Mouse (Mus musculus) kidney, adult 11 months (tissue): ENCODE measurements around the gene Hoxc10.
A peak's percentile ranks its signal among the peaks of the same experiment; 100 is the strongest.

Experiments used
- DNase-seq: peaks from one replicate; pipeline ENCODE4 v3.0.0; 2022

The Hoxc10 gene

DNA sequence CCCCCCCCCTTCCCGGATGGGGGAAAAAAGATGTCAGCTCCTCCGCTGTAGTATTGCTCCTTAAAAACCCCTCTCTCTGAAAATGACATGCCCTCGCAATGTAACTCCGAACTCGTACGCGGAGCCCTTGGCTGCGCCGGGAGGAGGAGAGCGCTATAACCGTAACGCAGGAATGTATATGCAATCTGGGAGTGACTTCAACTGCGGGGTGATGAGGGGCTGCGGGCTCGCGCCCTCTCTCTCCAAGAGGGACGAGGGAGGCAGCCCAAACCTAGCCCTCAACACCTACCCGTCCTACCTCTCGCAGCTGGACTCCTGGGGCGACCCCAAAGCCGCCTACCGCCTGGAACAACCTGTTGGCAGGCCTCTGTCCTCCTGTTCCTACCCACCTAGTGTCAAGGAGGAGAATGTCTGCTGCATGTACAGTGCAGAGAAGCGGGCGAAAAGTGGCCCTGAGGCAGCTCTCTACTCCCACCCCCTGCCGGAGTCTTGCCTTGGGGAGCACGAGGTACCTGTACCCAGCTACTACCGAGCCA is at the start of gene Hoxc10:
Gene Hoxc10, plus strand, starts transcription at position 21 of the 536 bp plus-strand sequence.
- no peak for DNase-seq

- no peak for DNase-seq
Measured at GRCm38 (mm10) chr15:102917972-102918572, 48.5 kb upstream of the Hoxc10 start.

DNA sequence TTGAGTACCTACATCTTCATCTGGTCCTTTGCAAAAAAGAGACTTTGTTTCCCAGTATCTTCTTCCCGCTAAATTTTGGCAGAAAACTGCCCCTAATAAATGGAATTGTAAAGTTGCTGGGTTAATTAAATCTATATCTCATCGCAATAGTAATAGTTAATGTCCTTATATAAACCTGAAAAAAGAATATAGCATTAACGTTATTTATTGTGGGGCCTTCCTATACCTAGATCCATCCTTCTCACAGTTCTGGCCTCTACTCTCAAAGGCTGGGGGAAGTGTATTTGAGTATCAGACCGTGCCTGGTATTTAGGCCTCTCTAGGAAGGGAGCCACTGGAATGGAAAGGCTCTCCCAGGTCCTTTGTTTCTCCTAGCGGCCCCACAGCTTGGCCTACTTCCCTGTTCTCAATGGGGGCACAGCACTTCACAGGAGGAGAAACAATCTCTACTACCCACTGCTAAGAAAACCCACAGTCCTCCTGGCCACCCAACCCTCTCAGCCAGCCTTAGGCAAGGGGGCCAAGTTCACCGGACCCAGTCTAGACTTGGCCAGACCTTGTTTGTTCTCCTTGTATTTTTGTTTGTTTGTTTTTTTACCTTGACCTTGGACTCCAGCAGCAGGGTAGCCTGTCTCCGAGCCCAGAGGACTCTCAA is 47.9 kb upstream of the Hoxc10 start:
- DNase-seq, result no peak

DNA sequence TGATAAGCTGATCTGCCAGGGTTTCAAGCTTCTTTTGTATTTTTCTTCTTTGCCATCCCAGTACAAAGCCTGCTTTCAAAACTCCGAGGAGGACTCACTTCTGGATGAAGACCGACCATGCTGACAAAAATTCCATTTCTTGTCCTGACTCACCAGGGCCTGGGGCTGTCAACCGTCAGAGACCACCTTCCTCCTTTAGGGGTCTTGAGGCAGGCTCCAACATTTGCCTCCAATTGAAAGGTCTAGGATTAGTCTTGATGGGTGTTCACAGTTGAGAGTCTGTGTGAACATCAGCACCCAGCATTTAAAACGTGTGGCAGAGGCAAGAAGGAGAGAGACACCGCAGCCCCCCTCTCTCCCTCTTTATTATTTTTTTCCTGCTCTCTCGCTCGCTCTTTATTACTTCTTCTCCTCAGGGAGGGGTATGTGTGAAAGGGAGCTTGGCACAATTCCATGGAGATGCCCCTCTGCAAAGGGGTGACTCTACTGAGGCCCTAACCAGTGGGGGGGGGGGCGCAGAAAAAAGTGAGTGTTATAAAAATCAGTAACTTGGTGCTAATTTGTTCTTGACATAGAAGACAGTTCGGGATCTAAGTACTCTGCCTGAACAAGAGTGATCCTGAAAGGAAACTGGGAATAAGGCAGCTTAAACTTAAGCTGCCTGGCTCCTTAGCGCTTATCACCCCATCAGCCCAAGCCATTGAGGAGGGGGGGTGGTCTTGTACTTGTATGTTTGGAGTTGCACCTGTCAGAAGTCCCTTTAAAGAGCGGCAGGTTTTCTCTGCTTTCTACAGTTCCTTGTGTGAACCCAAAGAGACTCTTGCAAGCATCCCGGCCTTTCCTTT is 47.0 kb upstream of the Hoxc10 start:
- DNase-seq, result no peak

GRCm38 (mm10) chr15:102920619-102921018 is 46.0 kb upstream of the Hoxc10 start:
- DNase-seq, result peak; percentile 54

DNA sequence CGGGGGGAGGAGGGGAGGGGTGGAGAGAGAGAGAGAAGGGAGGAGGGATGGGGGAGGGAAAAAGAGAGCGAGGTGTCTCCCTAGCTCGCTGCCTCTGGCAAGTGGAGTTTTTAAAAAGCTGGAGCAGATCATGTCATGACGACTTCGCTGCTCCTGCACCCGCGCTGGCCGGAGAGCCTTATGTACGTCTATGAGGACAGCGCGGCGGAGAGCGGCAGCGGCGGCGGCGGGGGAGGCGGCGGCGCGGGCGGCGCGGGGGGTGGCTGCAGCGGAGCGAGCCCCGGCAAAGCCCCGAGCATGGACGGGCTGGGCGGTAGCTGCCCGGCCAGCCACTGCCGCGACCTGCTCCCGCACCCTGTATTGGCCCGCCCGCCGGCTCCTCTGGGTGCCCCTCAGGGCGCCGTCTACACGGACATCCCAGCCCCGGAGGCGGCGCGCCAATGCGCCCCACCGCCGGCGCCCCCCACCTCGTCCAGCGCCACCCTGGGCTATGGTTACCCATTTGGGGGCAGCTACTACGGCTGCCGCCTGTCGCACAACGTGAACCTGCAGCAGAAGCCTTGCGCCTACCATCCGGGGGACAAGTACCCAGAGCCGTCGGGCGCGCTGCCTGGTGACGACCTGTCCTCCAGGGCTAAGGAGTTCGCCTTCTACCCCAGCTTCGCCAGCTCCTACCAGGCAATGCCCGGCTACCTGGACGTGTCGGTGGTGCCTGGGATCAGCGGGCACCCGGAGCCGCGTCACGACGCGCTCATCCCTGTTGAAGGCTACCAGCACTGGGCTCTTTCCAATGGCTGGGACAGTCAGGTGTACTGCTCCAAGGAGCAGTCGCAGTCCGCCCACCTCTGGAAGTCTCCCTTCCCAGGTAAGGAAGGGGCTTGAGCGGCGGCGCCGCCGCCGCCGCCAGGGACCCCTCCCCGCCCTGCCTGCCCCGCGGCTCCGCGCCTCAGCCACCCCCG is 45.3 kb upstream of the Hoxc10 start, which contains the start of gene Hoxc13:
Gene Hoxc13, plus strand, starts transcription at position 51 of the 959 bp plus-strand sequence.
- no peak for DNase-seq

DNA sequence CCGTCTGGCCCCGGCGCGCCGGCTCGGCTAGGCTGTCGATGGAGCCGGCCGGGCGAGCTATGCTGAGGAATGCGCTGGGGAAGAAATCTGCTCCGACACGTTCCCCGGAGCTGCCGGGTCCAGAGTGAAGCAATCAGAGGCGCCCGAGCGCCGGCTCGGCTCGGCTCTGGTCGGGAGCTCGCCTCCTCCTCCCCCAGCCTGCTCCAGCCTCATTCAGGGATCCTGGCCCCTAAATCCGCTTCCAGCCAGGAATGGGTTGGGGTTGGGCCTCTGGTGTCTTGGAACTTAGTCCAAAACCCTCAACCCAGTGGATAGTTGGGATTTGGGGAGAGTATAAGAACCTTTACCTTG is 44.6 kb upstream of the Hoxc10 start:
- no peak for DNase-seq

DNA sequence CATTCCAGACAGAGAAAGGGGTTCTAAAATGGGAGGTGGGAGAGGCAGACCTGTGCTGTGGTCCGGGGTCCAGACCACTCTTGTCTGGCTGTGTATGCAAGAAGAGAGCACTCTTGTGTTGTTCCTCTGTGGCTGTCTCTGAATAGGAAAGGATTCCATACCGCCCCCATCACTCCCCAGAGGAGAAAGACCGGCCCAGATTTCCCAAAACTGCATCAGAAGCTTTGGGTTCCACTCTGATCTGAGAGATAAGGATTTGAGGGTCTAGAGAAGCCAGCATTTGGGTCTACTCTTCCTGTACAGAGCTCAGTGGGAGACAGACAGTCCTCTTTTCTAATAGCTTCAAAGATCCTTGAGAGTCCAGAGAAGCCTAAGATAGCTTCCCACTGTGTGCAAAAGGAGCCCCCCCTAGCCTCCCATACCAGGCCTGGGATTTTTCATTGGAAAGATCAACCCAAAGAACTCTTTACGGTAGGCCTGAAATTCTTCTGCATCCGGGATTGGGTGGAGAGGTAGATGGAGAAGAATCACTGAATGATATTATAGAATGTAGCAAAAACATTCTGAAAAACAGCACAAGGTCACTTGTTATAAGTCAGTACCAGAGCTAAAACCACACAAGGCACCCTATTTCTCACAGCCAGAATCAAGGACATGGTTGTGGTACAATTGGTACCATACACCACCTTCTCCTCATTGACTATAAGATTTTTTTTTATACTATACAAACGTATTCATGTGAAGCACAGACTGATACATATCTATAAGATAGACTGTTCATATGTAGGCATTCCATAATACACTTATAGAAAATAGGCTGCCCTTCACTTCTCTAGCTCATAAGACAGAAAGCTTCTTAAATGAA is 43.7 kb upstream of the Hoxc10 start:
- no peak for DNase-seq

DNA sequence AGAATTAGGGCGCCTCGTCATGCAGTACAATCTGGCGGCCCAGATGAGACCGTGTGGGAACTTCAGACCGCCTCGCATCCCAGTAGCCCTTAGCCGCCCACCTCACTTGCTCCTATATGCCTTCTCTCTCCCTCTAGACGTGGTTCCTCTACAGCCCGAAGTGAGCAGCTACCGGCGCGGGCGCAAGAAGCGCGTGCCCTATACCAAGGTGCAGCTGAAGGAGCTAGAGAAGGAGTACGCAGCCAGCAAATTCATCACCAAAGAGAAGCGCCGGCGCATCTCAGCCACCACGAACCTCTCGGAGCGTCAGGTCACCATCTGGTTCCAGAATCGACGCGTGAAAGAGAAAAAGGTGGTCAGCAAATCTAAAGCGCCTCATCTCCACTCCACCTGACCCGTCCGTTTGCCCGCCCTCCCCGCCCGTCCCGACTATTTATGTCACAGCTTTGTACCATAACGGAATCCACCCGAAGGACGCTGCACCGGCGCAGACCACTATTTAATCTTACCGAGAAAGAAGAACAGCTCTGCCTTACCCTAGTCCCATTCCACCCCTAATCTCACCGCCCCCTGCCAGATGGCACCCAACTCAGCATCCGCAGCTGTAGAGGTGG is 39.5 kb upstream of the Hoxc10 start:
- DNase-seq, result no peak

- DNase-seq, result no peak
Measured at GRCm38 (mm10) chr15:102931706-102932358, 34.8 kb upstream of the Hoxc10 start.

- DNase-seq, result no peak
Measured at GRCm38 (mm10) chr15:102934438-102934837, 32.2 kb upstream of the Hoxc10 start.

- DNase-seq, result no peak
Measured at GRCm38 (mm10) chr15:102934897-102935296, 31.7 kb upstream of the Hoxc10 start.

GRCm38 (mm10) chr15:102936279-102936972 is 30.2 kb upstream of the Hoxc10 start, which contains the start of gene Hoxc12:
TSS of gene Hoxc12 (plus strand) at chr15:102936757.
- no peak for DNase-seq

GRCm38 (mm10) chr15:102937036-102937666 is 29.4 kb upstream of the Hoxc10 start:
- DNase-seq, result no peak

GRCm38 (mm10) chr15:102939256-102940155 is 27.1 kb upstream of the Hoxc10 start:
- DNase-seq, result no peak

DNA sequence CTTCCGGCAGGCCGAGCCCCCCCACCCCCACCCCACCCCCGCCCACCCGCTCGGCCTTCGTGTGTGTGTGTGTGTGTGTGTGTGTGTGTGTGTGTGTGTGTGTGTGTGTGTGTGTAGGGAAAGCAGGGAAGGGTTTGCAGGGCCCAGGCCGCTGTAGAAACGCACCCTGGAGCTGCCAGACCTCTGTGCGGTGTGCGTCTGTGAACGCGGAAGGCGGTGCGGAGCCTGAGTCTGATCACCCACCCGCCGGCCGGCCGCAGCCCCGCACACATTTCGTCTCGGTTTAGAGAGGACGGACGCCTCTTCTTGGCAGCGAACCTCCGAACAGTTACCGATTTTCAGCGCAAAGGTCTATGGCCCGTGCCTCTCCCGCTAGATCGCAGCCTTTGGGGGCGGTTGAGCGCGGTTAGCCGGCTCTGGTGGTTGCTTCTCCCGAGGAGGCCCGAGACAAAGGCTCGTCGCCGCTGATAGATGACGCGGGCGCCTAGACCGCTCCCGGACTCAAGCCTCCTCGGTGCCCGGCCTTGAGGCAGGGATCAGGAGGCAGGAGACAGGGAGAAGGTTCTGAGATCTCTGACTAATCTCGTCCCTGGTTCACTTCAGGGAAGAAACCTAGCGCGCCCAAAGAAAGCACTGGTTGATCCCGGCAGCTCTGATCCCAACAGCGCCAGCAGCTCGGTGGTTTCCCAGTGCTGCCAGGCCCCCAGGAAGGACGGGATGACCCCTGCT is 23.7 kb upstream of the Hoxc10 start:
- DNase-seq, result no peak

- DNase-seq, result no peak
Measured at GRCm38 (mm10) chr15:102943468-102943813, 23.2 kb upstream of the Hoxc10 start.
